Mouse (Mus musculus) duodenum, adult 2 months (tissue): ENCODE data around the gene Ddx6. TPM values are rescaled to one million over a fixed set of nuclear protein-coding genes. Genes with fewer than 3 reads are reported as not detected.

Experiments
- polyA plus RNA-seq: library from polyadenylated mRNA; depleted of rRNA; stranded (reverse); fragments of >200 nt; gene quantifications from 2 replicates; pipeline ENCODE4 v1.2.3, GENCODE M21; 2012; ENCODE audit warnings: low replicate concordance; rRNA removed

Gene Ddx6
- polyA plus RNA-seq: 3.0 and 3.7 TPM in 2 replicates

DNA sequence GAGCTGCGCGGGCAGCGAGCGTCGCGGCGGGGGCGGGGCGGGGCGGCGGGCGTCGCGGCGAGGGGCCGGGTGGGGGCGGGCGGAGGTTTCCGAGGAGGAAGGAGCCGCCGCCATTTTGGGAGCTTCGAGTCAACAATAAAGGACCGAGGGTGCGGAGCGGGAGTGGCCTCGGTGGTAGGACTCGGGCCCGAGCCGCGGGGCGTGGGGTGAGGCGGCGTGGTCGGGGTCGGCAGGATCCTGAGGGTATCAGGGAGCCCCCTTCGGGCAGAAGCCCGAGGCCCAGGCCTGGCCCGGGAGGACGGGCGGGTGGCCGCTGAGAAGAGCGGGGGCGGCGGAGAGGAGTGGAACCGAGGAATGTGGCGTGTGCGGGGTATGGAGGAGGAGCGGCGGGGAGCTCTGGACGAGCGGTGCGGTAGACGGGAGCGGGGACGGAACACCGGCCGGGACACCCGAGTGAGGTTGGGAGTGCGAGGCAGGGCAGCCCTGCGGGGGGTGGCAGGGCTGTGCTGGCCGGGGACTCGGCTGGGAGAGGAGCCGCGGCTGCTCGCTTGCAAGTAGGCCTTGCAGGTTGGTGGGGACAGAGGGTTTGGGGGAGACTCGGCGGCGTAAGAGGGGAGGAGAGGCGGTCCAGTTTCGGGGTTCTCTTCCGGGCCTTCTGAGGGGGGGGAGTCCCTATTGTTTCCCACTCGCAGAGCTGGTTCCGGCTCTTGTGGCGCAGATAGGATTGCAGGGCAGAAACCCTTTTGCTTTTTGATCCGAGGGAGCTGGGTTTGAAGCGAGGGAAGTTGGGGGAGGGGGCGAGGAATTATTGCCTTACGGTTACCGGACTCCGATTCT lies at the start of gene Ddx6:
Ddx6 (plus strand) TSS at position 114 of the 837 bp plus-strand sequence.

DNA sequence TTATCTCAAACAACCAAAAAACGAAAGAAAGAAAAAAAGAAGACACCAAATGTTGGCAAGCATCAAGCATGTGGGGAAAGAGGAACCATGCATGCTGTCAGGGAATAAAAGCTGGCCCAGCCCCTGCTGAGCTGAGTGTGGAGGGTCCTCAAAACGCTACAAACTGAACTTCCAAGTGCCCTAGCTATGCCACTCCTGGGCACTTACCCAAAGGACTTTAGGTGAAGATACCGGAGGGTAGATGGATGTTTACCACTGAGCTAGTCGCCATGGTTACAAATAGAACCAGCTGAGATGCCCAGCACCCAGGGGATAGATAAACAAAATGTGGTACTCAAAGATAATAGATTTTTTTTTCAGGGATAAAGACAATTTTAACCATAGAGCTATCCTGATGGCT lies 43.1 kb upstream of the Ddx6 start, which contains the start of gene Cxcr5:
Cxcr5 (minus strand) TSS at position 281 of the 400 bp plus-strand sequence.

DNA sequence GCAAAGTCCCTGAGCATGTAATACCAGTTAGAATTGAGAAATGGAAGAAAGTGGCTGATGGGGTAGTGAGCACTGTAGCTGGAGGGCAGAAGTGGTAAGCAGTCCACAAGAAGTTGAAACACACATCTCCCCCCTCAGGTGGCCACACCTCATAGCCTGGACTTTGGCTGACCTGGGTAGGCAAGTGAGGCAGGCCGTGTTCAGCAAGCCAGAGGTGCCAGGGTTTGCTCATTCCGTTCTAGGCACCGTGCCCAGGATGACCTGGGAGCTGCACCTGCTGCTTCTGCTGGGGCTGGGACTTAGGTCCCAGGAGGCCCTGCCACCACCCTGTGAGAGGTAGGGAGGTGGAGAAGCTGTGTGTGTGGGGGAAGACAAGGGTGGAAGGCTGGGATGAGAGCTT lies 68.3 kb downstream of the Ddx6 start, which contains the start of gene Treh:
Treh (plus strand) TSS at position 229 of the 400 bp plus-strand sequence.

Other genes with a start within 250 kb of the Ddx6 start
- 13.9 and 17.1 TPM in 2 replicates for gene Vps11, start 243.2 kb upstream of the Ddx6 start, polyA plus RNA-seq
- 42.8 and 52.8 TPM in 2 replicates for gene Hyou1, start 225.4 kb upstream of the Ddx6 start, polyA plus RNA-seq
- 40.0 and 85.7 TPM in 2 replicates for gene Slc37a4, start 208.0 kb upstream of the Ddx6 start, polyA plus RNA-seq
- gene Rps25, start 197.8 kb upstream of the Ddx6 start, polyA plus RNA-seq: 30.8 and 41.9 TPM in 2 replicates
- 25.1 and 36.3 TPM in 2 replicates for gene Trappc4, start 197.3 kb upstream of the Ddx6 start, polyA plus RNA-seq
- 15.0 and 16.9 TPM in 2 replicates for gene Ccdc84, start 186.3 kb upstream of the Ddx6 start, polyA plus RNA-seq
- not detected in 2 replicates for gene Foxr1, start 163.8 kb upstream of the Ddx6 start, polyA plus RNA-seq
- 0.22 and 0.28 TPM in 2 replicates for gene Upk2, start 149.9 kb upstream of the Ddx6 start, polyA plus RNA-seq
- 29.3 and 33.5 TPM in 2 replicates for gene Bcl9l, start 122.1 kb upstream of the Ddx6 start, polyA plus RNA-seq
- gene Cxcr5, start 43.0 kb upstream of the Ddx6 start, polyA plus RNA-seq: 0.46 and 1.6 TPM in 2 replicates
- 162 and 448 TPM in 2 replicates for gene Treh, start 68.3 kb downstream of the Ddx6 start, polyA plus RNA-seq
- gene Phldb1, start 130.3 kb downstream of the Ddx6 start, polyA plus RNA-seq: 37.7 and 70.1 TPM in 2 replicates
- gene Arcn1, start 163.0 kb downstream of the Ddx6 start, polyA plus RNA-seq: 23.4 and 24.5 TPM in 2 replicates
- gene Ift46, start 163.0 kb downstream of the Ddx6 start, polyA plus RNA-seq: 17.6 and 24.9 TPM in 2 replicates
- 5.6 and 6.3 TPM in 2 replicates for gene Tmem25, start 194.4 kb downstream of the Ddx6 start, polyA plus RNA-seq
- gene Ttc36, start 198.2 kb downstream of the Ddx6 start, polyA plus RNA-seq: 10.9 and 18.2 TPM in 2 replicates